Mouse (Mus musculus) kidney, adult 2 months (tissue): ENCODE measurements around the gene 4930449I24Rik.

ENCODE experiments used
- CTCF ChIP-seq: fragments of 200-500 bp; conservative IDR thresholded peaks from 2 replicates; pipeline ENCODE4 v1.5.1; 2011; ENCODE audit warnings: low read depth, mild to moderate bottlenecking, control low read depth, low read length, moderate library complexity, mixed read lengths; ENCODE audit not compliant: insufficient read depth, insufficient read length
- POLR2A ChIP-seq: fragments of 200-500 bp; IDR thresholded peaks from one replicate; pipeline ENCODE4 v1.6.1; 2011; ENCODE audit warnings: low read depth, low read length, control low read depth

GRCm38 (mm10) chr5:146461612-146462011 is 40.6 kb upstream of the 4930449I24Rik start:
- TF ChIP-seq CTCF = no peak
- TF ChIP-seq POLR2A = no peak
